Mouse (Mus musculus) Patski (cell line): ENCODE measurements around the gene Pom121l12. TPM values are rescaled to one million over a fixed set of nuclear protein-coding genes. Genes with fewer than 3 reads are reported as not detected.

ENCODE experiments used
- ATAC-seq: fragments of 100-300 bp; one replicate; pipeline ENCODE4 v1.8.0; 2021
- CTCF ChIA-PET: fragments of 350-600 bp; sonication (Branson Sonifier 250); formaldehyde crosslinking; loops from one replicate; lab custom pipeline; 2022; ENCODE audit warnings: inconsistent platforms; lab: Charles Lee
- POLR2A ChIA-PET: fragments of 350-600 bp; sonication (Branson Sonifier 250); formaldehyde crosslinking; loops from one replicate; lab custom pipeline; 2022; ENCODE audit warnings: antibody characterized with exemption, inconsistent platforms; lab: Charles Lee
- DNase-seq: peaks from one replicate; pipeline ENCODE4 v3.0.0-alpha.2; 2011; ENCODE audit warnings: low read depth, low spot score
- H3K27me3 ChIP-seq: fragments of 371-371 bp; one replicate; pipeline ENCODE4 v1.5.1; 2021
- CTCF ChIP-seq: fragments of 100-300 bp; IDR thresholded peaks from one replicate; pipeline ENCODE4 v1.5.1; 2021
- in situ Hi-C: fragments of 300-500 bp; cut with MboI; formaldehyde crosslinking; loops from 3 replicates; pipeline ENCODE4 v1.11.1; 2018; ENCODE audit warnings: low pct_unique_long_range_greater_than_20kb, mixed read lengths
- polyA plus RNA-seq: library from polyadenylated mRNA; unstranded; gene quantifications from one replicate; pipeline ENCODE4 v1.2.3, GENCODE M21; 2021

Gene Pom121l12
- polyA plus RNA-seq = not detected

DNA sequence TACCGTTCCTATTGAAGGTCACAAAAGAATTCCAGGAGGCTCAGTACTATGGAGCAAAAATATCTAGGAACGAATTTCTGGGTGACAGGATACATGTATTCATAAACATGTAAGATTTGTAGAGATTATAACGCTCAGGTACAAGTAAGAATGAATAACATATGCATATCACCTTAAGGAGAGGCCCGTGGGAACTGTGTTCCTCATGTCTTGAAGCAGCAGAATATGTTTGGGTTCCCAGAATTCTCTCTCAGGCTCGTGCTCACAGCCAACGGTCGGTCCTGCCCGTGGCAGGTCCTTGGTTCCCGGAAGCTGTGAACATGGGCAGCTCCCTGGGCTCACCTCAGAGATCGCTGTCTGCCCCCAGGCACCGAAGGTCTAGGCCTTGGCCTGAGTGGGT is at the start of gene Pom121l12:
Gene Pom121l12, plus strand, starts transcription at position 301 of the 400 bp plus-strand sequence.
- POLR2A ChIA-PET = no interaction called here
- no peak for ATAC-seq
- no peak for TF ChIP-seq CTCF
- no peak for DNase-seq
- in situ Hi-C loops = no loop called here
- CTCF ChIA-PET = no interaction called here
- H3K27me3 ChIP-seq = no peaks in the 10 kb centered on the region

DNA sequence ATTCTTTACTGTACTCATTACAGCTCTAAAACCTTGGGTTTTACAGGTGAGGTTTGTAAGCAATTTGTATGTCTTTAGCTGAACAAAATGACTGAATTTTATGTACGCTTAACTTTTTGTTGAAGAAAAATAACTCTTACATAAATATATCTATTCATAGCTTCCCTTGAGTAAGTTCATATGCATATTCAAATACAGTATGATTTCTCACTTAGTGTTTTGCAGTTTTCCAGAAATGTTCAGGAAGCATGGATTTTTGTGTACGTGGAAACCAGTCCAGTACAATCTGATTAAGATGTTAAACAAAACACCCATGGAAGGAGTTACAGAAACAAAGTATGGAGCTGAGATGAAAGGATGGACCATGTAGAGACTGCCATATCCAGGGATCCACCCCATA is 12.8 kb downstream of the Pom121l12 start:
- ChIA-PET CTCF (no interaction called here), POLR2A (no interaction called here)
- in situ Hi-C loops = no loop called here

More for the DNA sequence above, 12.8 kb downstream of the Pom121l12 start:
- DNase-seq = no peak
- H3K27me3 ChIP-seq = no peaks in the 10 kb centered on the region
- no peak for ATAC-seq
- TF ChIP-seq CTCF = no peak
